Mouse (Mus musculus): ENCODE measurements around the gene Ell.

Gene Ell

DNA sequence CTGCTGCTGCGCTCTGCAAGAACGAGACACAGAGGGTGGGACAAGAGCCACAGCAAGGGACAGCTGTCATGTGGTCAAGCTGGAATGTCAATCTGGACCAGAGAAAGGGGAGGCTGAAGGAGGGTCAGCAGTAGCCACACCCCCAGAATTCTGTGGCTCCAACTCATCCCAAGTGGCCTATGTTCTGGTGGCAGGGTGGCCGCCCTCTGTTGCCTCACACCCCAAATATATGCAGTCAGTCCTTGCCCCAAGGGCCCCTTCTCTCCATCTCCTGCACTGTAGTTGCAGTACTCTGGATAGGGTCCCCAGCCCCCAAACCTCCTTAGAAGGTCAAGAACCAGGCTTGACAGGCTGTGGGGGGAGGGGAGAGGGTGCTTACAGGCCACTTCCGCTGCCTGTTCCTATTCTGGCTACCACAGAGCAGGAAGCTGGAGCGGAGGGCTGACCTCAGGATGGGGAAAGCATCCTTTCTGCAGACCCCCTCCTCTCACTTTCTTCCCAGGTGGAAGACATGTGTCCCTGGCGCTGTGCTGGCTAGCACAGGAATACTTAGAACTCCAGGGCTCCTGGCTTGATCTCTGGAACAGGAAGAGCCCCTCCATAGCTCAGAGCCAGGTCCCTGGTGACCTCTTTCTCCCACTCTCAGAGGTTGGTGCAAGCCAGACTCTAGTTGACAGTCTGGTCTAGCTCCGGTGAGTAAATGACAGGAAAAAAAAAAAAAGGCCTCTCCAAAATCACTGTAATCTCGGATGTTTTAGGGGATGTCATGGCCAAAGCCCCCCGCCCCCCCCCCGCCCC is 61.4 kb downstream of the Ell start:
- DNase-seq: peak; percentile 57

GRCm38 (mm10) chr8:70601271-70601649 is 62.0 kb downstream of the Ell start:
- DNase-seq: peak; percentile 85

GRCm38 (mm10) chr8:70602139-70602811 is 63.0 kb downstream of the Ell start:
- peak; percentile 36 for DNase-seq

DNA sequence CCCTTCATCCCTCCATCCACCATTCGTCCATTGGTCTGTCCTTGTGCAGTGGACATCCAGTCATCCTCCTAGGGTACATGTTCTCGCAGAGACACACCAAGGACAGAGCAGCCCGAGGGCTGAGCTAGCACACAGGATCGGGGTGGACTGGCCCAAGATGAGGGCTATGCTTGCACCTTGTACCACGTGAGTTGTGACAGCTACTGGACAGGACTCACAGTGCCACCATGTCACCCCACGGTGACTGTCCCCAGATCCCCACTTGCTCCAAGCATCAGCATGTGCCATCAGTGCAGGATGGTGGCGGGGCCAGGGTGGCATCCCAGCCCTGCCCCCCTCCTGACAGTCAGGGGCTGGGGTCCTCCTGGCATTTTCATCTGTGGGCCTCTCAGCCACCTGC is 65.3 kb downstream of the Ell start:
- peak; percentile 24 for DNase-seq

GRCm38 (mm10) chr8:70605871-70606779 is 66.9 kb downstream of the Ell start:
- DNase-seq: peak; percentile 40

- peak; percentile 44 for DNase-seq
These were observed 67.7 kb downstream of the Ell start for GRCm38 (mm10) chr8:70606780-70607602.

- DNase-seq: peak; percentile 65
These were observed 68.3 kb downstream of the Ell start for GRCm38 (mm10) chr8:70607603-70607897.

GRCm38 (mm10) chr8:70607898-70608748 is 68.9 kb downstream of the Ell start:
- DNase-seq: peak; percentile 73

- peak; percentile 52 for DNase-seq
These were observed 69.6 kb downstream of the Ell start, which contains the start of gene Ssbp4 for GRCm38 (mm10) chr8:70608749-70609367. Ssbp4 (minus strand) TSS chr8:70608872.

GRCm38 (mm10) chr8:70609368-70609848 is 70.2 kb downstream of the Ell start:
- DNase-seq: no peak

- peak; percentile 67 for DNase-seq
These were observed 70.9 kb downstream of the Ell start for GRCm38 (mm10) chr8:70609849-70610795.

GRCm38 (mm10) chr8:70610796-70611771 is 71.8 kb downstream of the Ell start:
- peak; percentile 70 for DNase-seq

DNA sequence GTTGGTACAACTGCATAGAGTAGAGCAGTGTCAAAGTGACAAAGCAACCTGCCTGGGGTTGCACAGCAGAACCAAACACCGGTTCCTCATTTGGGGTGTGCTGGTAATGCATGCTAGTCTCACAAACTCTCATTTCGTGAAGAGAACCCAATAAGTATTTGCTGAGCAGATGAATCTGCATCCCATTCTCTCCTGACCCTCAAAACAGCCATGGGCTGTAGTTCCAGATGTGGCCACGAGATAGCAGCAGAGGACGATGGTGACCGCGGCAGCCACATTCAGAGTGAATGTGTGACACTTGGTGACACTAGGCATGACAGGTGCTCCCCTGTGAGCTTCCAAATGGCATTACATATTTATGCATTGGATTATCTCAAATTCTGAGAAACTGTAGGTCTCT is 72.6 kb downstream of the Ell start:
- peak; percentile 84 for DNase-seq

DNA sequence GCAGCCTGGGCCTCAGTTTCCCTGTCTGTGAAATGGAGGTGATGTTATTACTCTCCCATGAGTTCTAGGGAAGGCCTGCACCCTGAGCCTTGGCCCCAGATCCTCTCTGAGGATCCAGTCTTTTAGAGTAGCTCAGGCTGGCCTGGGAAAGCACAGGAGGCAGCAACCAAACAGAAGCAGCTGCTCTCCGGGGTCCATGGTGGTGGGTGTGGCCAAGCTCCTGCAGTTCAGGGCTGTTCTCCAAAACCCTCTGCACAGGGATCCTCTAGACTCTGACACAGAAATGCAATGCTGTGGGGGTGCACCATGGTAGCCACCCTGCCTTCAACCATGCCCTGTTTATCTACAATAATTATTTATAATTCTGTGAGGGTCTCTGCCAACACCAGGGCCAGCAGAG is 74.5 kb downstream of the Ell start:
- DNase-seq: no peak

DNA sequence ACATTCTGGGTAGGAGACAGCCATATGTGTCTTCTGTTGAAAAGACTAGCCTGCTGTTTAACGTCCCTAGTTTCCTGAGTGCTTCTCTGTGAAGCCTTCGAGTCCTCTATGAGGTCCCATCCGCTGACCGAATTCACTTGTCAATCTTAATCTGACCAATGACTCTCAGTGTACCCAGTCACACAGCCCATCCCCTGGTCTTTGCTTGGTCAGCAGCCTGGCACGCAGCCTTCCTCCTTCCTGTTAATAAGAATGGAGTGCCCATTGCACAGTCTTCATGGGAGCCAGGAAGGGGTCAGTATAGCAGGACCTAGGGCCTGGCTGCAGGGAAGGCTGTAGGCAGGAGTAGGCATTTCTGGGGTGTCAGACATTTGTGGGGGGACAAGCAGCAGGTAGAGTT is 75.2 kb downstream of the Ell start:
- DNase-seq: peak; percentile 16

DNA sequence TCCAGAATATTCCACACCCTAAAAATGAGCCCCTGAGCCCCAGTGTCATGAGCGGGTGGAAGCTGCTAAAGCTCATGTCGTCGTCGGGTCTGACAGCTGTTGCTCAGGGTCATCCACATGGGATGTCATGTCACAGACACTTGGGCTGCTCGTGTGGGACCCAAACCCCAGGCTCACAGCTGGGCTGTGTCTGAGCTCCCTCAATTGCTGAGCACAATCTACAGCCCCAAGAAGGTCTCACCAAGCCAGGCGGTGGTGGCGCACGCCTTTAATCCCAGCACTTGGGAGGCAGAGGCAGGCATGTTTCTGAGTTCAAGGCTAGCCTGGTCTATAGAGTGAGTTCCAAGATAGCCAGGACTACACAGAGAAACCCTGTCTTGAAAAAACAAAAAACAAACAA is 76.0 kb downstream of the Ell start:
- no peak for DNase-seq

DNA sequence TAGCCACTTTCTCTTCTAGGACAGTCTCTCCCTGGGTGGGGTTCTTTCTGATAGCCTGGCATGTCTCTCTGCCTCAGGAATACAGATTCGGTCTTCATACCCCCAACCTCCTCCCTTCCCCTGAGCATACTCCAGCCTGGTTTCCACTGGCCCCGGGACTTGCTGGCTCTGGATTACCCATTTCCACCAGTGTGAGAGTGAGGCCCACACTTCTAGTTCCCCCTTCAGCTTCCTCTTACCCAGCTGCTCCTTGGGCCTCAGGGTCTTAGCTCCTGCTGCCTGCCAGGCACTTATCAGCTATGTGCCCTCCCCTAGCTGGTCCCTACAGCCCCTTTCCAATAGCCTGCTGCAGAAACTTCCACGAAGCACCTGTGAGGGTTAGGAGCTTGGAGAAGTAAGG is 76.6 kb downstream of the Ell start, which contains the start of gene Lrrc25:
Gene Lrrc25, plus strand, starts transcription at position 262 of the 400 bp plus-strand sequence.
- no peak for DNase-seq

GRCm38 (mm10) chr8:70616645-70617044 is 77.4 kb downstream of the Ell start:
- no peak for DNase-seq
